Mouse (Mus musculus): Measurements from ENCODE around the gene Usp17la.

DNA sequence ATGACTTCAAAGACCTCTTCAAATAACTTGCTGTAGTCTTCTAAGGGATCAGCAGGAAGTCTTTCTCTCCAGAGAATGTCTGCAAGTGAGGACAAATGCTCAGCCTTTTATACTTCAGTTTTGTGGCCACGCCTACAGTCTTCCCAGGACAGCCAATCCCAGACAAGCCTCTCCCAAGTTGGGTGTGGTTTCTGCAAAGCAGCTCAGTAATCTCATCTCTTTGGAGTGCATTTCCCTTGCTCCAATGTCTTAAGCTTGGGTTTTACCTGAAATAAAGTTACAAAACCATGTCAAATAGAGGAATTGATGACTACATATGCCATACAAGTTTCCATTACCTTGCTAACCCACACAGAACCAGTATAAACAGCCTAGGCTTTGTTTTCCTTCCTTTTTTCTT is 14.3 kb upstream of the Usp17la start, which contains the start of gene Usp17lb:
- TF ChIP-seq POLR2A (IDR thresholded peaks at IDR 0.05; ENCODE audit: low read depth, low read length) (no peak), CTCF (IDR thresholded peaks at IDR 0.05; ENCODE audit: borderline replicate concordance, insufficient read depth, low read length) (no peak)

Measured in embryonic fibroblast, embryonic 13.5 days (primary cell).